Mouse (Mus musculus) lung, postnatal 0 days (tissue): ENCODE measurements around the gene Ly6g6d. TPM values are rescaled to one million over a fixed set of nuclear protein-coding genes. Genes with fewer than 3 reads are reported as not detected.

ENCODE experiments used
- ATAC-seq: fragments of 200-750 bp; cut with Nextera tagmentation; 2 replicates; pipeline ENCODE4 v1.8.0; 2017; ENCODE audit warnings: moderate library complexity
- DNase-seq: peaks from one replicate; pipeline ENCODE4 v3.0.0-alpha.2; 2016; ENCODE audit warnings: low spot score
- H3K27ac ChIP-seq: fragments of 300-500 bp; sonication (generic); 2 replicates; pipeline ENCODE4 v1.5.1; 2014; ENCODE audit warnings: antibody characterized with exemption, mild to moderate bottlenecking, low read length, mixed read lengths
- H3K27me3 ChIP-seq: fragments of 300-500 bp; sonication (generic); replicated peaks from 2 replicates; pipeline ENCODE4 v1.6.1; 2014; ENCODE audit warnings: low read length, mixed read lengths; ENCODE audit not compliant: insufficient read depth
- H3K36me3 ChIP-seq: fragments of 300-500 bp; sonication (generic); 2 replicates; pipeline ENCODE4 v1.6.1; 2014; ENCODE audit warnings: low read length, mixed read lengths; ENCODE audit not compliant: insufficient read depth
- H3K4me1 ChIP-seq: fragments of 300-500 bp; sonication (generic); 2 replicates; pipeline ENCODE4 v1.6.1; 2014; ENCODE audit warnings: antibody characterized with exemption, low read depth, low read length, mixed read lengths; ENCODE audit not compliant: insufficient read depth
- H3K4me2 ChIP-seq: fragments of 300-500 bp; sonication (generic); replicated peaks from 2 replicates; pipeline ENCODE4 v1.6.1; 2014; ENCODE audit warnings: low read depth, mild to moderate bottlenecking, low read length, moderate library complexity, mixed read lengths
- H3K4me3 ChIP-seq: fragments of 300-500 bp; sonication (generic); 2 replicates; pipeline ENCODE4 v1.5.1; 2014; ENCODE audit warnings: low read depth, low read length
- H3K9ac ChIP-seq: fragments of 300-500 bp; sonication (generic); replicated peaks from 2 replicates; pipeline ENCODE4 v1.6.1; 2014; ENCODE audit warnings: low read depth, mild to moderate bottlenecking
- H3K9me3 ChIP-seq: fragments of 300-500 bp; sonication (generic); 2 replicates; pipeline ENCODE4 v1.6.1; 2016; ENCODE audit warnings: low read length, mixed read lengths
- CTCF ChIP-seq: IDR thresholded peaks from 2 replicates; pipeline ENCODE4 v1.5.1; 2016; ENCODE audit warnings: antibody characterized with exemption, mild to moderate bottlenecking
- EP300 ChIP-seq: IDR thresholded peaks from 2 replicates; pipeline ENCODE4 v1.6.1; 2016; ENCODE audit warnings: antibody characterized with exemption, mild to moderate bottlenecking, control low read depth
- WGBS: fragments of 180-500 bp; shearing (Covaris S2); extraction: QIAGEN DNeasy Blood & Tissue Kit; methylation state at CpG from one replicate; pipeline ENCODE4 v1.1.7; 2014; 5-methylcytosine and 5-hydroxymethylcytosine counted together
- polyA plus RNA-seq: library from polyadenylated mRNA; unstranded; fragments of >200 nt; fragmentation: Nextera tagmentation; extraction: Ambion mirVana; gene quantifications from 2 replicates; pipeline ENCODE4 v1.2.1, GENCODE M21; 2015

Ly6g6d gene
- polyA plus RNA-seq, 1 experiment from 2014 or later = 14.7 TPM

DNA sequence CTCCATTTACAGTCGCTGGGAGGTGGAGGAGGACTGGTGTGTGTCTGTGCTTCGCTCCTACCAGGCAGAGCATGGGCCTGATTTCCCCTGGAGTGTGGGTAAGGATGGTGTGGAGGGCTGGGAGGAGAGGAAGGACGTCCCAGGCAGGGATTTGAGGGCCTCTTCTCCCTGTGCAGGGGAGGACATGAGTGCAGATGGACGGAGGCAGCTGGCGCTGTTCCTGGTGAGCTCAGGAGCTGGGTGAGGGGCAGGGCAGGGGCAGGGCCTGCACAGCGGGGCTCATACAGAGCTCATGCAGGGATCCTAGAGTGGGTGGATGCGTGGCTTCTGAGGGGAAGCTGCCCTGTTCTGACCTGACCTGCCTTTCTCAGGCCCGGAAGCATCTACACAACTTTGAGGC is 24.4 kb upstream of the Ly6g6d start:
- Histone ChIP-seq H3K4me3 (no peak overlapping the region), H3K36me3 (peaks cover 35% of the 10 kb centered on the region), H3K27me3 (no peaks in the 10 kb centered on the region), H3K27ac (no peak overlapping the region), H3K4me2 (no peak overlapping the region), H3K9ac (no peak overlapping the region), H3K4me1 (no peaks in the 10 kb centered on the region), H3K9me3 (no peaks in the 10 kb centered on the region)
- DNase-seq = no peak
- no peak for TF ChIP-seq EP300
- no peak for TF ChIP-seq CTCF
- no peak for ATAC-seq
- WGBS = 68% methylated on average over 8 of the region's 8 CpGs

DNA sequence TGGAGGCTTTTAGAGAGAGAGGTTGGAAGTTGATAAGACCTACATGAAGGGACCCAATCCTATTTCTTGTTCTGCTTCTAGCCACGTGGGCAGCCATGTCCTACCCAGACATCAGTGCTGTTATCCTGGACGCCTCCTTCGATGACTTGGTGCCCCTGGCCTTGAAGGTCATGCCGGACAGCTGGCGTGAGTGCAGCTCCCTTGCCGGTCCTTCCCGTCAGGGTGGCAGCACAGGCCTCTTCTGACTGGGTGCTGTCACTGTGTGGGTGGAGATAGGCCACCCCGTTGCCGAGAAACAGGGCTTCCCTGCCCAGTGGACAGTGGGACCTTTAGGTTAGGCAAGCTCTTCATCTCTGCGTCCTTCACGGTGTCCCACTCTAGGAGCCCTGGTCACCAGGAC is 23.3 kb upstream of the Ly6g6d start:
- H3K4me1 ChIP-seq = no peaks in the 10 kb centered on the region
- H3K4me2 ChIP-seq = no peak overlapping the region
- WGBS = 81% methylated on average over 11 of the region's 11 CpGs
- H3K9me3 ChIP-seq = no peaks in the 10 kb centered on the region
- H3K27me3 ChIP-seq = no peaks in the 10 kb centered on the region
- TF ChIP-seq EP300 (no peak), CTCF (no peak)
- no peak overlapping the region for H3K9ac ChIP-seq
- H3K36me3 ChIP-seq = peaks cover 46% of the 10 kb centered on the region
- no peak overlapping the region for H3K27ac ChIP-seq
- no peak overlapping the region for H3K4me3 ChIP-seq
- ATAC-seq = no peak
- no peak for DNase-seq

GRCm38 (mm10) chr17:35100196-35100765 is 22.4 kb upstream of the Ly6g6d start:
- WGBS = 63% methylated on average over 10 of the region's 10 CpGs
- ATAC-seq (no peak), DNase-seq (no peak)
- Histone ChIP-seq H3K27me3 (no peaks in the 10 kb centered on the region), H3K4me2 (no peak overlapping the region), H3K9ac (no peak overlapping the region), H3K9me3 (no peaks in the 10 kb centered on the region), H3K27ac (no peak overlapping the region), H3K4me1 (no peaks in the 10 kb centered on the region), H3K36me3 (peaks cover 48% of the 10 kb centered on the region), H3K4me3 (no peak overlapping the region)
- TF ChIP-seq CTCF = no peak

DNA sequence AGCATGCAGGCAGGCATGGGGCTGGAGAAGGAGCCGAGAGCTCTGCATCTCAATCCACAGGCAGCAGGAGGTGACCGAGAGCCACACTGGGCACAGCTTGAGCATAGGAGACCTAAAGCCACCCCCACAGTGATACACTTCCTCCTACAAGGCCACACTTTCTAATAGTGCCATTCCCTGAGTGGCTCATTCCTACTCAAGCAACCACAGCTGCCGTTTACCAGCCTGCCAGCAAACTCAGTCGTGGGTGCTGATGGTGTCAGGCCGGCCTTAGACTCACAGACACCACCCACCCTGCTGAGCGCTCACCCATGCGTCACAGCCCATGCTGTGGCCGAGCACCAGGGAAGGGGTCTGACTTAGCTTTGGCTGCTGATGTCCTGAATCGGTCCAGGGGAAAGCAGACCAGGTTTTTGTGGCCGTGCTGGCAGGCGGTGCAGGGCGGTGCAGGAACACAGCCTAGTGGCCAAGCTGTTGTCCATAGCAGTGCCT is 19.3 kb upstream of the Ly6g6d start:
- no peak for DNase-seq
- TF ChIP-seq CTCF (no peak), EP300 (no peak)
- Histone ChIP-seq H3K27me3 (no peaks in the 10 kb centered on the region), H3K36me3 (peaks cover 45% of the 10 kb centered on the region), H3K4me3 (no peak overlapping the region), H3K9ac (no peak overlapping the region), H3K4me1 (no peaks in the 10 kb centered on the region), H3K4me2 (no peak overlapping the region), H3K27ac (no peak overlapping the region), H3K9me3 (no peaks in the 10 kb centered on the region)
- ATAC-seq = no peak
- WGBS = 88% methylated on average over 12 of the region's 12 CpGs

DNA sequence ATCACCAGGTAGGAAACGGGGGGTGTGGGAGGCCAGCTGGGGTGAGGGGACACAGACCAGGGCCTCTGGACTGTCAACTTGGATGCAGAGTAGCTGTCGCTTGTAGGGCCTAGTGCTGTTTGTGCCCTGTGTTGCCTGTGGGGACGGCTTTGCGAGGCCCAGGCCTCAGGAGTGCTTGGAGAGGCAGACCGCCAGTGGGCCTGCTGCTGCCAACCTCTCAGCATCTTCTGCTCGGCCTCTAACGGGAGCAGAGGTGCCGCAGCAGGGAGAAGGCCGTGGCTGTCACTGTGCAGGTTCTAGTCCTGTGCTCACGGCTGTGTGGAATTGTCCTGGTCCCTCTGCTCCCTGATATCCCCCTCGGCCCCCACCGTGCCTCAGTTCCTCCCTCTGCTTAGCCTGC is 18.7 kb upstream of the Ly6g6d start:
- Histone ChIP-seq H3K27me3 (no peaks in the 10 kb centered on the region), H3K27ac (no peak overlapping the region)
- DNase-seq = no peak

GRCm38 (mm10) chr17:35094475-35095365 is 16.9 kb upstream of the Ly6g6d start:
- no peaks in the 10 kb centered on the region for H3K4me1 ChIP-seq
- 83% methylated on average over 15 of the region's 15 CpGs for WGBS

More for the DNA sequence above, 18.7 kb upstream of the Ly6g6d start:
- Histone ChIP-seq H3K9me3 (no peaks in the 10 kb centered on the region), H3K36me3 (peaks cover 41% of the 10 kb centered on the region), H3K4me1 (no peaks in the 10 kb centered on the region), H3K9ac (no peak overlapping the region), H3K4me3 (no peak overlapping the region), H3K4me2 (no peak overlapping the region)
- no peak for TF ChIP-seq EP300
- TF ChIP-seq CTCF = no peak
- 88% methylated on average over 11 of the region's 12 CpGs for WGBS
- no peak for ATAC-seq

More at GRCm38 (mm10) chr17:35094475-35095365, 16.9 kb upstream of the Ly6g6d start:
- H3K9me3 ChIP-seq = no peaks in the 10 kb centered on the region
- no peak overlapping the region for H3K27ac ChIP-seq
- no peak overlapping the region for H3K9ac ChIP-seq
- DNase-seq = no peak
- H3K27me3 ChIP-seq = no peaks in the 10 kb centered on the region
- H3K36me3 ChIP-seq = peaks cover 39% of the 10 kb centered on the region
- no peak for TF ChIP-seq CTCF
- TF ChIP-seq EP300 = no peak
- no peak overlapping the region for H3K4me2 ChIP-seq
- H3K4me3 ChIP-seq = no peak overlapping the region
- ATAC-seq = no peak
